Mouse (Mus musculus): ENCODE data around the gene Bcl9l.

Bcl9l gene

DNA sequence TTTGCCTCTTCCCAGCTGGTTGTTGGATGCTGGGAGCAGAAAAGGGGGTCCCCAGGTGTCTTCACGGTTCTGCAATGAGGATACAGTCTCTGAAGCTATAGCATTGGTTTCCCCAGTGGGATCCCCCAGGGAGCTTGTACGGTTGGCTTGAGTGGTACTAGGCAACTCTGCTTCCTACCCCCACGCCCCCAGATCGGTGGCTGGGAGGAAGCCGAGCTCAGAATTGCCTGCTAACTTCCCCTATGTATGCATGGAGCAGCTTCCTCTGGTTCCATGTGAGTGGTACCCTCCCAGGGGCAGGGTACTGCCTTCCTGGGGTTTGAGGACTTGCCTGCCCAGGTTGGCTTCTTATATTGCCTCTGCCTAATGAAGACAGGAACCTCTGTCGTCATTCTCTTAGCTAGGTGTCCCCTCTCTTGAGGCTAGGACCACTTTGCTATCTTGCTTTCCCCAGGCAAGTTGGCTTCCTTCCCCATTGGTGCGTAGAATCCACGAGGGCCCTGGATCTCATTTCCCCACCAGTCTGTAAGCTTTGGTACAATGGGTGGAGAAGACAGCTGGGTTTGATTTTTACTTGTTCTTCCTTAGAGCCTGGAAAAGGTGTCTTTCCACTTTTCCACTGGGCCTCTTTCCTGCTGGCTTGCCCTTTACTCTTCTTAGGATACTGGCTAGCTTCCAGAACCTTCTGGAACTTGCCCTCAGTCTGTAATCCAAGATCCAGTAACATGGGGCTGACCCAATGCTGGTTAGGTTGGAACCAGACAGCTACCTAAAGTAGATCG lies 29.5 kb downstream of the Bcl9l start:
- DNase-seq (ENCODE audit: low spot score): peak; percentile 81

DNA sequence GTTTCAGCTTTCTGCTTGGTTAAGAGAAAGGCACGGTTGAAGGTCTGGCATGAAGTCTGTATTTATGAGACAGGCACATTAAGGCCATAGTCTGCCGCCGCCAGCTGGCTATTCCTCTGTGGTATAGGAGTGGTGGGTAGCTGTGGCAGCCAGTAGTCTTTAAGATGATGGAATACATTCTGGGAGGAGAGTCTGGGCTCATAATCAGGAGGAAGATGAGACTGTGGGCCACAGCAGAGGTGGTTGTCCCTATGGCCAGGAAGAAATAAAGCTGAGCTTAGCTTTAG lies 30.0 kb downstream of the Bcl9l start:
- no peak for DNase-seq (ENCODE audit: low spot score)

DNA sequence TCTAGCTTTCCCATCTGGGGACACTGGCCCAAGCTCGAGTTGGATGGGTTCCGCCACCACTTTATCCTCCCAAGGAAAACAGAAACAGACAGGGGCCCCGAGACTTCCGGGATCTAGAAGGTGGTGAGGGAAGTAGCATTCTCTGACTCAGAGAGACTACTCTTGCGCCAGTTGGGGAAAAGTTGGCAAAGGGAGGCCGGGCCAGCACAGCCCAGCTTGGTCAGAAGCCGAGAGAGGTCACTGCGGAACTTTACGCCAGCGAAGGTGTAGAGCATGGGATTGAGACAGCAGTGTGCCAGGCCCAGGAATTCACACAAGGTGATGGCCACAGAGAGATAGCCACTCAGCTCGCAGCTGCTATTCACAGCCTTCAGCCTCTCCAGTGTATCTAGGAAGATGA lies 30.5 kb downstream of the Bcl9l start:
- peak; percentile 49 for DNase-seq (ENCODE audit: low spot score)

DNA sequence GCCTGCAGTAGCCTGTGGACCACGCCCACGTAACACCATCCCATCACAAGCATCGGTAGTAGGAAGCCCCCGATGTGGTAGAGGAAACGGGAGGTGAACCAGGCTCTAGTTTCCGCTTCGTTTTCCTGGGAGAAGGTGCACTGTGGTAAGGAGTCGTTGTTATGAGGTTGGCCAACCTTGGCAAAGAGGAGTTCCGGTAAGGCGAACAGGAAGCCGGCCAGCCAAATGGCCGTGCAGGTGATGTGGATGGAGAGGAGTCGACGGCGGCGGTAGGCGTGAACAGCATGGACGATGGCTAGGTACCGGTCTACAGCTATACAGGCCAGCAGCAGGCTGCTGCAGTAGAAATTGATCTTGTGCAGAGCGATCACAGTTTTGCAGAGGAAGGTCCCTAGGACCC lies 31.0 kb downstream of the Bcl9l start:
- DNase-seq (ENCODE audit: low spot score): no peak

DNA sequence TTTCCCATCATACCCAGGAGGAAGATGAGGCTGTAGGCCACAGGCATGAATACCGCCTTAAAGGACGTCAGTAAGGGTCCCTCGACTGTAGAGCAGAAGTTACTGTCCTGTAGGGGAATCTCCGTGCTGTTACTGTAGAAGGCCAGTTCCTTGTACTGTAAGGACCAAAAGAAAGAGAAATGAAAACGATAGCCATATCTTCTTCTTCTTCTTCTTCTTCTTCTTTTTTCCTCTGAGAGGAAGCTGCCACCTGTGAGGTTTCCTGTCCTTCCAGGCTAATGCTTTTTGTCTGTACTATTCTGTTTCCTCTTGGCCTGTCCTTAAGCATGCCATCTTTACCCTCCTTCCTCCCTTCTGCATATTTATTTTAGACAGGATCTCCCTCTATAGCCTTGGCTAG lies 31.5 kb downstream of the Bcl9l start:
- no peak for DNase-seq (ENCODE audit: low spot score)

DNA sequence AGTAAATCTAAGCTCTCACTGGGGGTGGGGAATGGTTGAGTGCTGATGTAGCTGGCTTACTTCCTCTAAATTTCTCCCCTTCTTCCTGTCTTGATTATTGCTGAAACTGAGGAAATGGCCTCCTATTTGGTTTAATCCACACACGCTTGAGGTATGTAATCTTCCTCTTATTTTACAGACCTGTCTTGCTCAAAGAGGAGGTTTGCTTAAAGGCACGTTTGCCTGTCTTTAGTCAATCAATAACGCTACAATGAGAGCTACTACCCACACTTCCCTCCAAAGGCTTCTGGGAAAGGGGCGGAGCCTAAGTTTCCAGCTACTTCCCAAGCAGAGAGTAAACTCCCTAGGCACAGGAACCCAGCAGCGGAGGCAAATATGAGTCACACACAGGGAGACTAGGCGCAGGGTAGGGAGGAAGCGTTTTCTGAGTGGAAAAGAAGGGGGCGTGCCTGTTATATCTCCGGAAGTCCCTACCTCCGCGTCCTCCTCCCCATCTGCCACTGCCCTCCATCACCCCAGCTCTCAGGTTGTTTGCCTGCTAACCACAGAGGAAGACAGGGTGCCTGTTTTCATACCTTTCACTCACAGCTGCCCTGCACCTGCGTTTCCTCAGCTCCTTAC lies 32.6 kb downstream of the Bcl9l start:
- peak; percentile 57 for DNase-seq (ENCODE audit: low spot score)

DNA sequence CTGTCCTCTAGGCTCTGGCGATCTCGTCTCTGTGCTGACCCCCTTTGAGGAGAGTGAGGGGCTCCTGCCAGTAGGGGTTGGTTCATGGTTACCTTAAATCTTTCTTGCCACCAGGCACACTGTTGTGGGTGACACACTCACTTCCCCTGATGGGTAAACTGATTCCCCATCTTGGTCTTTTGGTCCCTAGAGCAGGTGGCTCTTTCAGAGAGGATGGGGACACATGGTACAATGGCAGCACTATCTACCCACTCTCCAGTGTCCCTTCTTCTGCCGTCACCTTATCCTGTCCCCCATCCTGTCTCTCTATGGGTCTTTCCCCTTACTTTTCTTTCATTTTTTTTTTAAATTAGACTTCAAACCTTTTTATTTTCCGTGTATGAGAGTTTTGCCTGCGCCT lies 33.3 kb downstream of the Bcl9l start:
- no peak for DNase-seq (ENCODE audit: low spot score)

DNA sequence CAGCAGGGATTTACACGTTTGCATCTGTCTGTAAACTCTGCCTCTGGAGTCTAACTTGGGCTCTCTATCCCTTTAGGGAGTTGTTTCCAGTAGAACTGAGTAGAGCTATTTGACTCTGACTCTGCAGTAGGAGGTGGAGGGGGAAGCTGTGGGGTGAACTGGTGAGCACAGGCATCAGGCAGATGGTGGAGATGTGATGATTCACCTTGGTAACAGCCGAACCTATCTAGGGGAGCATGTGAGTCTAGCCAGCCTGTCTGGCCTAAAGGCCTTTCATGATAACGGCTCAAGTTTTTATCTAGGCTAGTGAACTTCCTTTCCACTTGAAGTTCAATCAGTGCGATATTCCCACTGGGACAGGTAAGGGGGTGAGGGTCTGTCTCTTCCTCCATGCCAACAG lies 34.7 kb downstream of the Bcl9l start:
- no peak for DNase-seq (ENCODE audit: low spot score)

DNA sequence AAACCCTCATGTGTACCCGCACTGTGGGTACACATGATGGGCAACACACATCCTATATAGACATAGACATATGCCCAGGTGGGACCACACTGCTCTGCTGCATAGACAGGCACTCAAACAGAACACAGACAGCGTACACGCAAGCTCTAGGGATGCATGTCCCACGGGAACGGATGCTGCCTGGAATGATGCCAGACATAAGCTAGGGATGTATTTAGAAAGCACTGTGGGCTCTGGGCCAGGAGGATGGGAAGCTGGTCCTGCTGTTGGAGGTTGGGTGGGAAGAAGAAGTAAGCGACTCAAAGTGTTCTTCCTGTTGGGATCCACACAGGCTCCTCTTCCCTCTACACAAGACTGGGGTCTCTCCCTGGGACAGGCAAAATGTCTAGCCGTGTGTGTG lies 35.4 kb downstream of the Bcl9l start:
- no peak for DNase-seq (ENCODE audit: low spot score)

DNA sequence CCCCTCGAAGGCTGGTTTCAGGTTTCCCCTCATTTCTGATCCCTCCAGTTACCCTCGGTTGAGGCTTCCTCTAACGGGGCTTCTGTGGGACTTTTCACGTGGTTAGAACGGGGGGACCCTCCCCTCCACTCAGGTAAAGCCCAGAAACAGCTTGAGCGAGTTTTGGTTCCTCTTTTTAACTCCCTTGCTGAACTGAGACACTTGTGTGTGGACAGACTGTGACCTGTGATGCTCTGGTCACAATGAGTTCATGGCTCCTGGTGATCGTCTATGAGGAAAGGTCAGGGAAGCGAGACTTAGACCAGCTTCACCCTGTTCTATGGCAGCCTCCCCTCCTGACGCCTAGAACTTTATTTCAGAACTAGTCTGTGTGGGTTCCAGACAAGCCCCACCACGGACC lies 39.3 kb downstream of the Bcl9l start:
- DNase-seq (ENCODE audit: low spot score): no peak

DNA sequence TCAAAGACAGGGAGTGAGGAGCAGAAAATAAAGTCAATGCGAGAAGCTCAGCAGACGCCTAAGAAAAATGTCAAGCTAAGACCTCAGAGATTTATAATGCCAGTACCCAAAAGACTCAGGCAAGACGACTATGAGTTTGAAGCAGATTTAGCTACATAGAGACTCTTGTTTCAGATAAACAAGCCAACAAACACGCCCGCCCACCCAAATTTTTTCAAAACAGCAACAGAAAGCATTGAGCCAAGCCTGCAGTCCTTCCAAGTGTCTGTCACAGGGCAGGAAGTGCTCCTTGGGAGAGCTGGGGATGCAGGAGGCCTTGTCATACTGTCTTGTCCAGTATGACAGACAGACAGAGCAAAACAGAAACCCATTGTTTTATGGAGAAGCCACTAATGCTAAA lies 41.1 kb downstream of the Bcl9l start:
- no peak for DNase-seq (ENCODE audit: low spot score)

DNA sequence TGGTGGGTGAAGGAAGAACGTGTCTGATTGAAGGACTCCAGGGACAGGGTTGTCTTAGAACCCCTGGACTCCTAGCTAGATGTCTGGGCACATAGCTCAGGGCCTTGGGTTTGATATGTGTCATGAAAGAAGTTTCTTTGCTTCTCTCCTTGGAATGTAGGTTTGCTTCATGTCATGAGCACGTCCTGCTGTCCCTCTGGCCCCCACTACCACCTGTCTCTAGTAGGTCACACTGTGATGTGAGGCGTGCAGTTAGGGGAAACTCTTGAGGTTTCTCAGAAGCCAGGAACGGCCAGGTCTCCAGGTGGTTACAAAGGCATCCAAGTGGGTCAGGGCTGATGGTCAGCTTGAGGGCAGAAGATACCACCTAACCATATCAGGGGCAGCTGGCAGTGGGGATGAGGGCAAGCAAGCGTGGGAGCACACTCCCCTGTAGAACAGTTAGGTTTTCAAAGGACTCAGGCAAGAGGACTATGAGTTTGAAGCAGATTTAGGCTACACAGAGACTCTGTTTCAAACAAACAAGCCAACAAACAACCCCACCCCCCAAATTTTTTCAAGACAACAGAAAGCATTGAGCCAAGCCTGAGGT lies 41.7 kb downstream of the Bcl9l start:
- DNase-seq (ENCODE audit: low spot score): no peak

DNA sequence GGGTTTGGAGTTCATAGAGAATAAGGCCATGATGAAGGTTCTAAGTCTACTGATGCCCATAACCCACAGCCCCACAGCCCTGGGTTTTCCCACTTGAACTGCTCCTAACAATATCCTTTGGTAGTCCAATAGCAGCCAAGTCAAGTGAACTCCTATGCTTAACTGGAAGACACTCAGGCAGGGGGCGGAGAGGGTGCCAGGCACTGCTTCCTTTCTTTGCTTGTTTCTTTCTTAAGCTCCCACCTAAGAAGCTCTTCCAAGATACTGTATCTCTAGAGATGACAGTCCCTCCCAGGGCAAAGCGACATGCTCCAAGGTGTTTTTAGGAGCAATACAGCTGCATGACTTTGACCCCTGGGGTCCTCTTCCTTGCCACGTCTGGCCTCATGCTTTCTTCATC lies 42.4 kb downstream of the Bcl9l start:
- no peak for DNase-seq (ENCODE audit: low spot score)

DNA sequence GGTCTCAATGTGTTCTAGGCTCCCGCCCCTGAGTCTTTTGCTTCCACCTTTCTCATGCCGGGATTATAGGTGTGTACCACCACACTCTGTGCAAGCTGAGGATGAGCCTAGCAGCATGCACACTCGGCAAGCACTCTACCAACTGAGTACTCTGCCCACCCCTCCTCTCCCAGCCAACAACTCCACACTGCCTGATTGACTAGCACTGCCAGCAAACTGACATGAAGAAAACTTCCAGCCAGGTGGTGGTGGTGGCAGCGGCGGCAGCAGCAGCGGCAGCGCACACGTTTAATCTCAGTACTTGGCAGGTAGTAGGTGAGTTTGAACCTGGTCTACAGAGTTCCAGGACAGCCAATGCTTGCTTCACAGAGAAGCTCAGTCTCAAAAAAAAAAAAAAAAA lies 43.0 kb downstream of the Bcl9l start:
- DNase-seq (ENCODE audit: low spot score): no peak

DNA sequence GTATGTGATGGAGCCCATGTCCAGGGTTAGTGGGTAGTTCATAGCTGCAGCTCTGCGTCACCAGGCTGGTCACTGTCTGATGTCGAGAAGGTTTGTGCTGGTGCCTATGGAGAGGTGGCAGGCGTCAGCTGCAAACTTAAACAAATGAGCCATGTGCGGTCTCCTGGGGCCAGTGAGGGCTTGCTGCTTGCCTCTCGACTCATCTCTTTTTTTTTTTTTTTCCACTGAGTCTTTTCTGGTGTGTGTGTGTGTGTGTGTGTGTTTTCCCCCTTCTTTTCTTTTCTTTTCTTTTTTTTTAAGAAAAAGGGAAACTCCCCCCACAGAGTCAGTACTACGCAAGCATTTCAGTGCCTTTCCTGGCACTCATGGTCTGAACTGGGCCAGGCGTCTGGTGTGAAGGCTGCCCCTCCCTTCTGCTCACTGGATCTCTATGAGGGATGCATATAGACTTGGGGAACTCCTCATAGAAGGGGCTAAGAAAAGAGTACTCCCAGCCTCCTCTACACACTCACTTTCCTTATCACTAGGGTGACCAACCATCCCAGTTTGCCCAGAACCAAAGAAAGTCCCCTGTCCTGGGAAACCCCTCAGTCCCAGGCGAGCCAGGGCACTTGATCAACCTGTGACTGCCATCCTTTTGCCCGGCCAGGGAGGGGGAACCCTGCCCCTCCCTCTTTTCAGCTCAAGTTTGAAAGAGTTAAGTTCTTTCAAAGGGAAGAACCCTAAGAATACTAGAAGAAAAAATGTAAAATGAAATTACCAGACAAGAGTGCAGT lies 43.9 kb downstream of the Bcl9l start:
- DNase-seq (ENCODE audit: low spot score): no peak

DNA sequence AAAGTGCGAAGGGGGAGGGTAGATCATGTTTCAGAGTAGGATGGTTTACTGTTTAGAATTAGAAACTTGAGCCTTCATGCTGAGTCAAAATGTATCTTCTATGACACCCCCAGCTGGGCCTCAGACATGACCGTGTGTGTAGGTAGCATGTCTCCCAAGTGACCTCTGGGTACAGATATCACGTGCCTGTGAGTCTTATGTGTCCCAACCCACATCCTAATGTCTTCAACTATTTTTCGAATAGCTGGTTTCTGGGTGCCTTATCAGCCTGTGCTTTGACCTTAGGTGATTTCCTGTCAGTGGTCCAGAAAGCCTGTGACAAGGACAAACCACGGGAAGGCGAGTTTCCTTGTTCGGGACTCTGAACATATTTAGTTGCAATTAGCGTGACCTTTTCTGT lies 45.7 kb downstream of the Bcl9l start:
- DNase-seq (ENCODE audit: low spot score): no peak

DNA sequence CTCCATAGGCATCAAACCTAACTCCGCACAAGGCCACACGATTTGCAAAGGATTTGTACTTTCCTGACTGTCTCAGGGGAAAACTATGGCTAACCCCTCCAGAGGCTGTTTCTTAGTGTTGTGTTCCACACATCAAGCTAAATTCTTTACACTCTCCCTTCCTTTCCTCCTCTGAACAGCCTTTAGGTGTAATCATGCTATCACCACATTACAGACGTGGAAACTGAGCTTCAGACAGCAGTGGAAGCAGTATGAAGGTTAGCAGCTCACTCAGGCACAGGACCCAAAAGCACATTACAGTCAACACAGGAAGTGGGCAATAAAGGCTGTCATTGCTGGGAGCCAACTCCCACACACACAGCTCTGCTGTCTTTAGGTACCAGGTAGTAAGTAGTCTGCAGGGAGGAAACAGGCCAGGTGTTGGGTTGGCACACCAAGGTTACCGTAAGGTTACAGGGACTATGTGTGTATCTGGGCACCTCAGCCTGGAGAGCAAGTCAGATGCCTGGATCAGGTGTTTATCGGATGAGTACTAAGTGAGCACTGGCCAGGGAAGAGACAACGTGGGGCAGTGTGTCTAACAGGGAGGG lies 50.5 kb downstream of the Bcl9l start:
- no peak for DNase-seq (ENCODE audit: low spot score)

DNA sequence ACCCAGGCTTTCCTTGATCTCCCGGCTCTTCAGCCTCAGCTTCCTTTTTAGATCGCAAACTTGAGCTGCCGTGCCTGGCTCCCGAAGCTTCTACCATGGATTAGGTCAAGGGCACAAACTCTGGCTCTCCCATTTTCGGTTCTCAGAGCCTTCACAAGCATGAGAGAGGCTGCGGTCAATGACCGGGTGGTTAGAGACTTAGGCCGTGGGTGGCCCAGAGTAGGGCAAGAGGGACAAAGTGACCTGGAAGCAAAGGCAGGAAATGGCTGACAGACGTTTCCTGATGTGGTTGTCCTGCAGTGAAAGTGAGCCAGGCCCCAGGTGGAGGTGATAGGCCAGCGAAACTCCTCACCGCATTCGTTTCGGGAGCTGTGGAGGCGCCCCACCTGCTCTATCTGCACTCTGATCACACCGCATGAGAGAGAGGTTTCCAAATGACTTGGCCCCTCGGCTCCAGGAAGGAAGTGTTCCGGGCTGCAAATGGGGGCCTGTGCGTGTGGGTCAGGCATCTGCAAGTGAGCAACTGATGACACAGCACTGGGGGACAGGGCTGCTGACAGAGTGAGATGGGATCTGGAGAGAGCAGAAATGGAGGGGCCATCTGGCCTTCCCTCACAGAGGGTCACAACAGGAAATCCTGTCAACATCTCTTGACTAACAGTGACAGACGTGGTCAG lies 55.1 kb downstream of the Bcl9l start:
- no peak for DNase-seq (ENCODE audit: low spot score)

DNA sequence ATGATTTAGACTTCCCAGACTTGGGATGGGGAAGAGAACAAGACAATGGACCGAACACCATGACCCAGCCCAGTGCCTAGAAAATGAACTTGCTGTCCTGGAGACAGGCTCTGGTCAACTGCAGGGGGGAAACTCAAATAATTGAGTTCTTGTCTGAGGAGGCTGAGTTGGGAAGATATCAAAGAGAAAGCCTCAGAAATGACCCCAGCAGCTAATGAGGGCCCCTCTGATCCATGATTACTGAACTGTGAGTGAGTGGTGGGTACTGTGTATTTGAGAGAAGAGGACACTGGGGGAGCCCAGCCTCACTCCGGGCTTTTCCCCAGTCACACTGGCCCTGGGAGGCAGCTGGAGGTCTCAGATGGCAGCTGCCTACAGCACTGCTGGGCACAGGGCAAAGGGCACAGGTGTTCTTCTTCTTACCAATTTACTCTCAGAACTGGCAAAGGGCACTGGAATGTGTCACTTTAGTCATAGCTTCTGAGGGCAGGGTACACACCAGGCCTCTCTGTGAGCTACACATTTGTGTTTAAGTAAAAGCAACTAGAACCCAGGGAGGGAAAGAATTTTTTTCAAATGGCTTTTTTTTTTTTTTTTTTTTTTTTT lies 57.3 kb downstream of the Bcl9l start:
- no peak for DNase-seq (ENCODE audit: low spot score)

DNA sequence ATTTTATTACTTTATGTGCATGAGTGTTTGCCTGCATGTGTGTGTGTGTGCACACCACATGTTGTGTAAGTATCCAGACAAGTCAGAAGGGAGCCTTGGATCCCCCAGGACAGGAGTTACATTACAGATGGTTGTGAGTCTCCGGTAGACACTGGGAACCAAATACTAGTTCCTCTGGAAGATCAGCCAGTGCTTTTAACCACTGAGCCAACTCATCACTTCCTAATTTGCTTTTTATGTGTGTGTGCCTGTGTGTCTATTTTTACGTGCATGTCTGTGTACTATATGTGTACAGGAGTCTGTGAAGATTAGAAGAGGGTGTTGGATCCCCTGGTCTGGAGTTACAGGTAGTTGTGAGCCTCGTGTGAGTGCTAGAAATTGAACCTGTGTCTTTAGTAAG lies 58.1 kb downstream of the Bcl9l start:
- no peak for DNase-seq (ENCODE audit: low spot score)

DNA sequence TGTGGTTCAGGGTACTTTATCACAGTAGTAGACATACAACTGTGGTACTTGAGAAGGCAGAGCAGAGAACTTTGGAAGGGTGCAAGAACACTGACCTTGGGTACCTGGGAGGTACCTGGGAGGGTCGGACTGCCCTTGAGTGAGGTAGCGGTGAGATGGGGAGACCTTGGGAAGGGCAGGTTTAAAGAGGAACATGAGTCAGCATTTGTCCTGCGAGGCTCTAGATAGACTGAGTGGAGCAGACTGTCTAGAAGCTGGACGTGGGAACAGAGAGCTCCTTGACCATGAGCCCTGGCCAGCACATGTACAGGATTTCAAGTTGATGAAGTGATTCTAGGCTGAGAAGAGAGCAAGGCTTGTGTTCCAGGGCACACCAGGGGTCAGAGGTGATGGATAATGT lies 59.7 kb downstream of the Bcl9l start:
- DNase-seq (ENCODE audit: low spot score): no peak

DNA sequence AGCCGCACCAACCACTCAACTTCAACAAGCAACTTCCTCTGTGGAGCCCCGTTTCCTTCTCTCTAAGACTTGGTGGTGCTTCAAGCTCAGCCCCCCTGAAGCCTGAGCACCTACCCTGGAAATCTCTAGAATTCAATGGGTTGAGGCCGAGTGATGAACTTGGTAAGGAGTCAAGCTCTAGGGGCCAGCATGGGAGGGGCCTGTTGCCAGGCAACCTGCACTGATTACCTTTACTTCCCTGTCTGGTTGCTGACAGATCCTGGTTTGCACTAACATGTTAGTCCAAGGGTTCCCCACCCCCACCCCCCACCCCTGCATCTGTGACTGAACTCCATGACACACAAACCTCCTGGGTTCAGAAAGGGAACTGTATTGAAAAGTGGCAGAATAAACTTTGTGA lies 62.4 kb downstream of the Bcl9l start:
- no peak for DNase-seq (ENCODE audit: low spot score)
